Mouse (Mus musculus) neural tube, embryonic 15.5 days (tissue): ENCODE measurements around the gene Hectd2. TPM values are rescaled to one million over a fixed set of nuclear protein-coding genes. Genes with fewer than 3 reads are reported as not detected.

ENCODE experiments used
- ATAC-seq: fragments of 200-750 bp; cut with Nextera tagmentation; 2 replicates; pipeline ENCODE4 v1.8.0; 2017; ENCODE audit warnings: mild to moderate bottlenecking, moderate TSS enrichment, moderate library complexity; ENCODE audit not compliant: low FRiP score
- H3K27ac ChIP-seq: fragments of 300-500 bp; sonication (generic); replicated peaks from 2 replicates; pipeline ENCODE4 v1.5.1; 2015; ENCODE audit warnings: mild to moderate bottlenecking, inconsistent platforms
- H3K27me3 ChIP-seq: fragments of 300-500 bp; sonication (generic); replicated peaks from 2 replicates; pipeline ENCODE4 v1.6.1; 2015; ENCODE audit warnings: inconsistent platforms
- H3K36me3 ChIP-seq: fragments of 300-500 bp; sonication (generic); 2 replicates; pipeline ENCODE4 v1.6.1; 2015; ENCODE audit warnings: inconsistent platforms
- H3K4me1 ChIP-seq: fragments of 300-500 bp; sonication (generic); 2 replicates; pipeline ENCODE4 v1.6.1; 2015; ENCODE audit warnings: inconsistent platforms
- H3K4me2 ChIP-seq: fragments of 300-500 bp; sonication (generic); 2 replicates; pipeline ENCODE4 v1.6.1; 2015; ENCODE audit warnings: inconsistent platforms, mild to moderate bottlenecking, moderate library complexity
- H3K4me3 ChIP-seq: fragments of 300-500 bp; sonication (generic); replicated peaks from 2 replicates; pipeline ENCODE4 v1.5.1; 2015; ENCODE audit warnings: mild to moderate bottlenecking, inconsistent platforms
- H3K9ac ChIP-seq: fragments of 300-500 bp; sonication (generic); replicated peaks from 2 replicates; pipeline ENCODE4 v1.6.1; 2015; ENCODE audit warnings: mild to moderate bottlenecking, inconsistent platforms
- H3K9me3 ChIP-seq: fragments of 300-500 bp; sonication (generic); replicated peaks from 2 replicates; pipeline ENCODE4 v1.6.1; 2016; ENCODE audit warnings: inconsistent platforms
- whole genome bisulfite sequencing: fragments of 180-500 bp; shearing (Covaris S2); methylation state at CpG from one replicate; pipeline ENCODE4 v1.1.7; 2015; ENCODE audit warnings: mixed read lengths; 5-methylcytosine and 5-hydroxymethylcytosine counted together
- polyA plus RNA-seq: library from polyadenylated mRNA; unstranded; fragments of >200 nt; fragmentation: Nextera tagmentation; extraction: Ambion mirVana; gene quantifications from 2 replicates; pipeline ENCODE4 v1.2.1, GENCODE M21; 2015

Gene Hectd2
- polyA plus RNA-seq, 1 experiment from 2014 or later: 10.0 TPM

DNA sequence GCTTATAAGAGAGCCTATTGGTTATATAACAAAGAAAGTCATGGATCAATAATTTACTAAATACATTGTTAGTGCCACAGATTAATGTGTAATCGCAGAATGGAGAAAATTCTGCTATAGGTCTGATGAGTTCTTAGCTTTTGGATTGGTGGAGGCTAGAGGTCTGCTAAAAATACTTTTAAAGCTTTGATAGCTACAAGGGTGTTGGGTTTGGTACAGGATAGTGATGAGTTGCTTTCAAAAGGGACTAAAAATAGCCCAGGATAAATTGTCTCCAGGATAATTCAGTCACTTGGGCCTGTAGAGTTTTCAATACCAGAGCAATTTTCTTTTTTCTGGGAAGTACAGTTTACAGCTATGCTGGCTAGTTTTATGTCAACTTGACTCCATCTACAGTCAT is 108.3 kb downstream of the Hectd2 start:
- Histone ChIP-seq H3K4me2 (no peak overlapping the region), H3K27me3 (no peaks in the 10 kb centered on the region), H3K36me3 (no peaks in the 10 kb centered on the region), H3K9ac (no peak overlapping the region), H3K9me3 (no peaks in the 10 kb centered on the region), H3K4me1 (no peaks in the 10 kb centered on the region), H3K27ac (no peak overlapping the region), H3K4me3 (no peak overlapping the region)
- 92% methylated on average over 1 of the region's 1 CpGs for WGBS
- ATAC-seq: no peak

DNA sequence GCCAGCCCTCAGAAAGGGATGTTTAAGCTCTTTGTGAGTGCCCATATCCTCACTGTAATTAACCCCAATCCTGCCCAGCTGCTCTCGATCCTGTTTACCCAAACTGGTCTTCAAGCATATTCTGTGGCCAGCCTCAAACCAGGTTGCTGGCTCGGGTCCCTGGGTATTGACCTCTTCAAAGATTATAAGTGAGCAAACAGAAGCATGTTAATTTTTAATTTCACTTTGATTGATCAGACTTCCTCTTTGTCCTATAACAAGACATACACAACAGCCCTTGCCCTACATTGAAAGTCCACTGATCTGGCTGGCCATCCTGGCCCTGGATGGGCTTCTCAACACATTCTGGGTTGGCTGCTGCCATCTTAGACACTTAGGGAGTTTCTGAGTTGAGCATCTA is 109.5 kb downstream of the Hectd2 start:
- 84% methylated on average over 2 of the region's 2 CpGs for WGBS
- H3K4me1 ChIP-seq: no peaks in the 10 kb centered on the region
- ATAC-seq: no peak
- H3K4me2 ChIP-seq: no peak overlapping the region
- H3K9ac ChIP-seq: no peak overlapping the region
- no peaks in the 10 kb centered on the region for H3K36me3 ChIP-seq
- no peak overlapping the region for H3K27ac ChIP-seq
- no peaks in the 10 kb centered on the region for H3K9me3 ChIP-seq
- H3K27me3 ChIP-seq: no peaks in the 10 kb centered on the region
- H3K4me3 ChIP-seq: no peak overlapping the region

DNA sequence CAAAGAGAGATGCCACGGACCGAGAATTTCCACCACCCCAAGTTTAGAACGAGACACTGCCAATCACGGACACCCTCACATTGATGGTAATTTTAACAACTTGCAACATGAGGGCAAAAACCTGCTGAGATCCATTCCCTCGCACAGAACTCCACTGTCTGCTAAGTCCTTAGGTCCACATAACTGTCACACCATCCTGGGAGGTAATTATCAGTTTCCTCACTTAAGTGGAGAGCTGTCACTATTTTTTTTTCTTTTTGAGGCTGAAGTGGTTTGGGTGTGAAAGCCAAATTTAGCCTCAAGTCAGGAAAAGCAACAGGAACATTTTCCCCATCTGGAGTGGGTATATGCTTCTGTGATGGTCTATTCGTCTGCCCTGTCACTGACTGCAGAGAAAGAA is 110.0 kb downstream of the Hectd2 start:
- Histone ChIP-seq H3K4me3 (no peak overlapping the region), H3K27ac (no peak overlapping the region), H3K4me1 (no peaks in the 10 kb centered on the region), H3K9me3 (no peaks in the 10 kb centered on the region), H3K4me2 (no peak overlapping the region), H3K36me3 (no peaks in the 10 kb centered on the region), H3K9ac (no peak overlapping the region), H3K27me3 (no peaks in the 10 kb centered on the region)
- no peak for ATAC-seq
- 78% methylated on average over 6 of the region's 6 CpGs for WGBS

DNA sequence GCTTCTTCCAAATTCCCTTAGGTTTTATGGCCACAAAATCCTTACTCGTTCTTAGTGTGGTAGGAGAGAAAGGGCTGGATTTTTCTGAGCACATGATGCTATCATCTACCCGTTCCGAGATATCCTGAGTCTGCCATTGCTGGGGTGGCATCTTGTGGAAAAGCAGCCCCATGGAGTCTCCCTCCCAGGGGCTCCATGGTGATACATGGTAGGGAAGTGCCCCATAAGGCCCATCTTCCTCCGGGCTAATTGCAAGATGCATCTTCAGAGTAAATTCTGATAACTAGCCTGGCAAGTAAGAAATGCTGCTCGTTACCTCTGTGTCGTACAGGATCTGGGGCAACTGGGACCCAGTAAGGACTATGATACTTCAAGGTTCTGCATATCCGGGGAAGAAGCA is 110.8 kb downstream of the Hectd2 start:
- ATAC-seq: no peak
- Histone ChIP-seq H3K4me2 (no peak overlapping the region), H3K4me3 (no peak overlapping the region), H3K9me3 (no peaks in the 10 kb centered on the region), H3K27me3 (no peaks in the 10 kb centered on the region), H3K36me3 (no peaks in the 10 kb centered on the region), H3K27ac (no peak overlapping the region), H3K4me1 (no peaks in the 10 kb centered on the region), H3K9ac (no peak overlapping the region)
- 91% methylated on average over 7 of the region's 7 CpGs for WGBS

DNA sequence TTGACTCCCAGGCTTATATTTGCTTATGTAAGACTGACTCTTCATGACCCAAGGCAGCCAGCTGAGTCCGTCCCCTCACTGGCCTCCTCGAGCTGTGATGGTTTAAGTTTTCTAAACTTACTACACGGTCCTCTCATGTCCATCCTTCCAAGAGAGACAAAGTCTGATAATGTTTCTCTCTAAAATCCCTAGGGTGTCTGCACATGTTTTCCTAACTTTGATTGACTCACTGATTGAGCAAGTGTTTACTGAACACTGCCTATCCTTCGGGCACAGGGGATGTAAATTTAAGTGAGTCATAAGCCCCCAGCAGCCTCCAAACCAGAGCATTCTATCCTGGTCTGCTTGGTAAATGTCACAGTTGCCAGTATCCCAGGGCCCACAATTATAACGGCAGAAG is 111.2 kb downstream of the Hectd2 start:
- Histone ChIP-seq H3K36me3 (no peaks in the 10 kb centered on the region), H3K4me3 (no peak overlapping the region), H3K27me3 (no peaks in the 10 kb centered on the region), H3K4me1 (no peaks in the 10 kb centered on the region), H3K27ac (no peak overlapping the region), H3K9me3 (no peaks in the 10 kb centered on the region), H3K4me2 (no peak overlapping the region), H3K9ac (no peak overlapping the region)
- 83% methylated on average over 5 of the region's 5 CpGs for WGBS
- ATAC-seq: no peak

DNA sequence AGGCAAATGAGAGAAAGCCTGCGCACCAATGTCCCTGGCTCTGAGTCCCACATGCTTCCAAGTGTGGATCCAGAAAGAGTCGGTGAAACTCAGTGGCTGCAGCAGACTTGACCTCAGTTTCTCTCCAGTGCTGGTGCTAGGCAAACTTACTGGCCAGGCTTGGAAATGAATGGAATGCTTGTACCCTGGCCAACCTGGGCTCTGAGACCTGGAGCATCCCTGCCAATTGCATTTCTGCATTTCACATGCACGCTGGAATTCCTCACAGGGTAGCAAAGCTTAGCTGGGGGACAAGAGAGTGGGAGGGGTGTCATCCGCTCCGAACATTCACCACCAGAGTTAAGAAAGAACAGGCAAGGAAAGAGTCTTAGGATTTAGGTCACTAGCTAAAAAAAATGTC is 112.0 kb downstream of the Hectd2 start:
- Histone ChIP-seq H3K4me1 (no peaks in the 10 kb centered on the region), H3K9ac (no peak overlapping the region), H3K4me3 (no peak overlapping the region), H3K36me3 (no peaks in the 10 kb centered on the region), H3K9me3 (no peaks in the 10 kb centered on the region), H3K27ac (no peak overlapping the region), H3K4me2 (no peak overlapping the region), H3K27me3 (no peaks in the 10 kb centered on the region)
- 93% methylated on average over 5 of the region's 5 CpGs for whole genome bisulfite sequencing
- ATAC-seq: no peak

DNA sequence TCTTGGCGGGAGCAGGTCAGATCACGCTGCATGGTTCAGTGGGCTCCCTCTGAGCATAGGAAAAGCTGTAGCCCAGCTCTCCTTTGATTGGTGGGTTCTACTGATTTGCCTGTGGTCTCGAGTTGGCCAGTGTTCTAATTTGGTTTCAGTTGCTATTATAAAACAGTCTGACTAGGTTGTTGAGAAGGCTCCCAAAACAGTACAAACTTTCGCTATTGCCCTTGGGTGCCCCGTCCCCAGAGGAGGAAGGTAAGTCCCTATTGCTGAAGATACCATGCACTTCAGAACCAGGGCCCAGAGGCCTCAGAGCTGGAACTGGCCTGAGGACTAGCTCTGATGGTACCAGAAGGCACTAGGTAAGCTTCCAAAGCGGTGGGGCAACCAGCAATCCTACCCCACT is 112.9 kb downstream of the Hectd2 start:
- H3K36me3 ChIP-seq: no peaks in the 10 kb centered on the region
- no peaks in the 10 kb centered on the region for H3K27me3 ChIP-seq
- H3K27ac ChIP-seq: no peak overlapping the region
- H3K9ac ChIP-seq: no peak overlapping the region
- no peak overlapping the region for H3K4me3 ChIP-seq
- WGBS: 95% methylated on average over 6 of the region's 6 CpGs
- ATAC-seq: no peak
- H3K4me2 ChIP-seq: no peak overlapping the region
- H3K9me3 ChIP-seq: no peaks in the 10 kb centered on the region
- no peaks in the 10 kb centered on the region for H3K4me1 ChIP-seq

DNA sequence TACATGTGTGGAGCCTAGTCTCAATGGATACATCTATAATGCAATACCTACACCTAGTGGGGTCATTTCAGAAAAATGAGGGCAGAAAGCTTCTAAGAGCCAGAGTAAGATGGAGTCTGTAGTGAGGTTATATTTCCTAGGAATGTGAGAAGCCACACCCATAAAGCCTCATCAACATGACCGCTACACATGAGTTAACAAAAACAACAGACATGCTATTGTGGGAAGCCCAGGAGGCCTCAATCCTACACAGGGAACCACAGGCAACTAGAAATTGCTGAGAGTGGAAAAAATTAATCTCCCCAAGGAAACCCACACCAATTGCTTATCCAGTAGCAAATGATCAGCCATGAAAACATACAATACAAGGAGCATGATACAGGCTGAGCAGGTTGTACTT is 113.7 kb downstream of the Hectd2 start:
- no peak for ATAC-seq
- H3K9me3 ChIP-seq: no peaks in the 10 kb centered on the region
- WGBS: 85% methylated on average over 1 of the region's 1 CpGs

DNA sequence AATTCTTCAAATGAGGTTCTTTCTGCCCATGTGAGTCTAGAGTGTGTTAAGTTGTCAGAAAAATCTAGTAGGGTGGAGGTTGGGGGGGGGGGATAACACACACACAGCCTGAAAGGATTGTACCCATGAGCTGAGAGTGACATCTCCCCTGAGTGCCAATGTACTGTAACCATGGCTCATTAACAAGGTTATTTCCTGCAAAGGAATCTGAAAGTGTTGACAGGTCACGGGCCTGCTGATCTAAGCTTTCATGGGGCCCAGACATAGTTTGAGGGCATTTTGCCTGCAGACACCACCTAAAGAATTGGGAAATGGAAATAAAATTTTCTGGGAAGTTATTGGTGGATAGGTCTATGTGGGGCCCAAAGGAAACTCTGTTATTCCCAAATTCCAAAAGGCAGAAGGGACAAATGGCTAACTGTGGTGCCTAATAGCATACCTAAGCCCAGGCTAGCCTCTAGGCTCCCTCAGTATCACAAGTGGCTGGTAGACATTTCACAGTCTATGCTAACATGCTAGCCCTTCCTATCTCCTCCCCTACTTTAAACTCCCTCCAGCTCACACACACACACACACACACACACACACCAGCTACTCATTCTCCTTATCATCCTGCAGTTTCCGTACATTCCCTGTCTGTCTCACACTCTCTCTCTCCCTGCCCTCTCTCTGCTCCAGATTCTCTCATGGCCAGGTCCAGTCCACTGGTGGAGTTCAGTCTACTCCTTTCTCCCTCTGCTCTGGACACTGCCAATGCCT is 114.6 kb downstream of the Hectd2 start:
- H3K36me3 ChIP-seq: no peaks in the 10 kb centered on the region
- no peaks in the 10 kb centered on the region for H3K27me3 ChIP-seq
- WGBS: 63% methylated on average over 2 of the region's 2 CpGs
- H3K27ac ChIP-seq: no peak overlapping the region
- no peak overlapping the region for H3K9ac ChIP-seq
- no peaks in the 10 kb centered on the region for H3K9me3 ChIP-seq
- no peak overlapping the region for H3K4me3 ChIP-seq
- no peaks in the 10 kb centered on the region for H3K4me1 ChIP-seq
- no peak overlapping the region for H3K4me2 ChIP-seq
- 0 out of 2 replicates have a peak, but pooled peaks have one; percentile 35 for ATAC-seq

More for the DNA sequence above, 113.7 kb downstream of the Hectd2 start:
- no peak overlapping the region for H3K4me2 ChIP-seq
- no peak overlapping the region for H3K4me3 ChIP-seq
- no peaks in the 10 kb centered on the region for H3K4me1 ChIP-seq
- H3K27me3 ChIP-seq: no peaks in the 10 kb centered on the region
- no peaks in the 10 kb centered on the region for H3K36me3 ChIP-seq
- no peak overlapping the region for H3K27ac ChIP-seq
- H3K9ac ChIP-seq: no peak overlapping the region

DNA sequence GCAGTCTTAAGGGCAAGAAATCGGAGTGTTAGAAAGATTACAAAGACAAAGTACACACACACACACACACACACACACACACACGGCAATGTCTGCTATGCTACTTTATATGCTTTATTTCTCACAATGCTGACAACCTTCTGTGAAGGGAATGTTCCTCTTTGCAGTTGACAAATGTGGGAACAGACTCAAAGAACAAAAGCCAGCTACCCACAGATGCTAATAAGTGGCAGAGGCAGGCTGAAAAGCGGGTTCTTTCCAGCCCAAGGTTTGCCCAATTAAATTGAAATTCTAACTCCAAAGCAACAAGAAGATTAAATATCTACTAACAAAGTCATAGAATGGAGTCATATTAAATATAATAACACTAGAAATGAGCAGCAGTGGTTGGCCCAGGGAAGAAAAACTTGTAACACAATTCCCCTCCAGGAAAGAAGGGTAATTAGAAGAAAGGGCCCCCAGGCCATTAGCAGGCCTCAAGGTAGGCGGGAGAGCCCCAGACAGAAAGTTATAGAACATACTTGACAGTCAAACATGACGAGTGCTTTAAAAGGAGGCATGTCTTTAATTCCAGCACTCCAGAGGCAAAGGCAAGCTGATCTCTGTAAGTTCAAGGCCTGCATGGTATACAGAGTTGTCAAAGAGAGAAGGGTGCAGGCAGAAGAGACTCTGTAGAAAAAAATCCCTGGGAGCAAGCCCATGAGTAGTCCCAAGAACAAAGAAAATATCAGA is 115.4 kb downstream of the Hectd2 start:
- H3K27me3 ChIP-seq: no peaks in the 10 kb centered on the region
- WGBS: 39% methylated on average over 5 of the region's 5 CpGs
- no peaks in the 10 kb centered on the region for H3K4me1 ChIP-seq
- no peak overlapping the region for H3K9ac ChIP-seq
- no peak overlapping the region for H3K27ac ChIP-seq
- no peak overlapping the region for H3K4me2 ChIP-seq
- no peaks in the 10 kb centered on the region for H3K9me3 ChIP-seq
- H3K4me3 ChIP-seq: no peak overlapping the region
- H3K36me3 ChIP-seq: no peaks in the 10 kb centered on the region
- ATAC-seq: no peak
